Mouse (Mus musculus) CD4-positive helper T cell, adult 2 months (primary cell): ENCODE results near the gene Rtn3.
A peak's percentile ranks its signal among the peaks of the same experiment; 100 is the strongest.

Experiments
- DNase-seq: peaks from one replicate; pipeline ENCODE4 v3.0.0-alpha.2; 2012; ENCODE audit warnings: low read depth, missing footprints, low spot score

Rtn3 gene

GRCm38 (mm10) chr19:7487680-7488079 is 4.6 kb upstream of the Rtn3 start:
- no peak for DNase-seq

- DNase-seq: no peak
These were observed 995 bp upstream of the Rtn3 start for GRCm38 (mm10) chr19:7484076-7484475.

GRCm38 (mm10) chr19:7483512-7483882 is 416 bp upstream of the Rtn3 start:
- peak; percentile 75 for DNase-seq

- DNase-seq: no peak
These were observed 849 bp downstream of the Rtn3 start for GRCm38 (mm10) chr19:7482266-7482598.

- DNase-seq: peak; percentile 38
These were observed 1.4 kb downstream of the Rtn3 start for GRCm38 (mm10) chr19:7481541-7482265.

- no peak for DNase-seq
These were observed 3.3 kb downstream of the Rtn3 start for GRCm38 (mm10) chr19:7479751-7480248.

- peak; percentile 24 for DNase-seq
These were observed 12.4 kb downstream of the Rtn3 start for GRCm38 (mm10) chr19:7470643-7471042.

GRCm38 (mm10) chr19:7467915-7468314 is 15.2 kb downstream of the Rtn3 start:
- DNase-seq: no peak

- DNase-seq: no peak
These were observed 23.7 kb downstream of the Rtn3 start for GRCm38 (mm10) chr19:7459370-7459769.

- DNase-seq: no peak
These were observed 24.2 kb downstream of the Rtn3 start for GRCm38 (mm10) chr19:7458901-7459300.

- DNase-seq: peak; percentile 51
These were observed 26.3 kb downstream of the Rtn3 start for GRCm38 (mm10) chr19:7456803-7457202.

GRCm38 (mm10) chr19:7445596-7445995 is 37.5 kb downstream of the Rtn3 start:
- no peak for DNase-seq

GRCm38 (mm10) chr19:7445105-7445504 is 38.0 kb downstream of the Rtn3 start:
- no peak for DNase-seq

- DNase-seq: peak; percentile 64
These were observed 41.6 kb downstream of the Rtn3 start for GRCm38 (mm10) chr19:7441493-7441892.

- DNase-seq: no peak
These were observed 44.8 kb downstream of the Rtn3 start for GRCm38 (mm10) chr19:7438295-7438694.

- peak; percentile 64 for DNase-seq
These were observed 46.8 kb downstream of the Rtn3 start for GRCm38 (mm10) chr19:7436061-7436970.

GRCm38 (mm10) chr19:7434887-7435286 is 48.2 kb downstream of the Rtn3 start:
- no peak for DNase-seq

- no peak for DNase-seq
These were observed 57.7 kb downstream of the Rtn3 start for GRCm38 (mm10) chr19:7425398-7425775.

- DNase-seq: no peak
These were observed 58.3 kb downstream of the Rtn3 start for GRCm38 (mm10) chr19:7424590-7425397.

GRCm38 (mm10) chr19:7424131-7424530 is 59.0 kb downstream of the Rtn3 start:
- DNase-seq: no peak

- DNase-seq: no peak
These were observed 59.4 kb downstream of the Rtn3 start for GRCm38 (mm10) chr19:7423656-7424030.
